Mouse (Mus musculus) splenic B cell, adult 2 months (primary cell): Measurements from ENCODE around the gene Gm20481.
"Not testable (repeated sequence)": the region's sequence is repeated elsewhere in the genome, so short reads cannot be mapped to it uniquely, and the experiment has no call there.

Experiments
- DNase-seq: peaks from one replicate; pipeline ENCODE4 v3.0.0-alpha.2; 2011; ENCODE audit warnings: low read depth, low spot score
- H3K27me3 ChIP-seq: 2 replicates; pipeline ENCODE4 v1.6.1; 2012; ENCODE audit warnings: mild to moderate bottlenecking, low read length, moderate library complexity, mixed read lengths; ENCODE audit not compliant: control insufficient read depth, poor library complexity, insufficient read depth, severe bottlenecking
- H3K36me3 ChIP-seq: 2 replicates; pipeline ENCODE4 v1.6.1; 2012; ENCODE audit warnings: mild to moderate bottlenecking, low read length, moderate library complexity, mixed read lengths; ENCODE audit not compliant: control insufficient read depth, poor library complexity, insufficient read depth, severe bottlenecking

Gm20481 gene

GRCm38 (mm10) chr17:34969822-34970221 lies at the start of gene Gm20481:
Gene Gm20481, plus strand, starts transcription at chr17:34969912.
- not testable (repeated sequence) for H3K27me3 ChIP-seq

GRCm38 (mm10) chr17:34922939-34923338 lies 46.8 kb upstream of the Gm20481 start:
- DNase-seq, result no peak
- Histone ChIP-seq H3K36me3 (no peaks in the 10 kb centered on the region), H3K27me3 (no peaks in the 10 kb centered on the region)

More at GRCm38 (mm10) chr17:34969822-34970221, at the start of gene Gm20481:
- peak; percentile 51 for DNase-seq
- H3K36me3 ChIP-seq, result not testable (repeated sequence)

- H3K27me3 ChIP-seq, result no peaks in the 10 kb centered on the region
- no peaks in the 10 kb centered on the region for H3K36me3 ChIP-seq
- DNase-seq, result no peak
These were observed 45.5 kb upstream of the Gm20481 start for GRCm38 (mm10) chr17:34924258-34924657.

- no peaks in the 10 kb centered on the region for H3K36me3 ChIP-seq
- H3K27me3 ChIP-seq, result no peaks in the 10 kb centered on the region
- no peak for DNase-seq
These were observed 42.2 kb upstream of the Gm20481 start for GRCm38 (mm10) chr17:34927306-34928019.

- 0 out of 2 replicates have a peak, but pooled peaks cover 2% of the 10 kb centered on the region for H3K36me3 ChIP-seq
- DNase-seq, result no peak
- H3K27me3 ChIP-seq, result no peaks in the 10 kb centered on the region
These were observed 40.9 kb upstream of the Gm20481 start for GRCm38 (mm10) chr17:34928841-34929240.

GRCm38 (mm10) chr17:34931061-34931734 lies 38.5 kb upstream of the Gm20481 start, which contains the start of gene Neu1:
Gene Neu1, plus strand, starts transcription at chr17:34931253.
- no peaks in the 10 kb centered on the region for H3K27me3 ChIP-seq
- DNase-seq, result peak; percentile 98
- peaks cover 13% of the 10 kb centered on the region for H3K36me3 ChIP-seq

GRCm38 (mm10) chr17:34931735-34932098 lies 38.0 kb upstream of the Gm20481 start:
- Histone ChIP-seq H3K36me3 (peaks cover 13% of the 10 kb centered on the region), H3K27me3 (no peaks in the 10 kb centered on the region)
- DNase-seq, result peak; percentile 57

- Histone ChIP-seq H3K36me3 (peaks cover 13% of the 10 kb centered on the region), H3K27me3 (no peaks in the 10 kb centered on the region)
- peak; percentile 86 for DNase-seq
These were observed 37.4 kb upstream of the Gm20481 start for GRCm38 (mm10) chr17:34932287-34932686.

- no peaks in the 10 kb centered on the region for H3K27me3 ChIP-seq
- peaks cover 13% of the 10 kb centered on the region for H3K36me3 ChIP-seq
- no peak for DNase-seq
These were observed 35.7 kb upstream of the Gm20481 start for GRCm38 (mm10) chr17:34934031-34934430.

GRCm38 (mm10) chr17:34934830-34935229 lies 34.9 kb upstream of the Gm20481 start:
- peaks cover 13% of the 10 kb centered on the region for H3K36me3 ChIP-seq
- DNase-seq, result no peak
- no peaks in the 10 kb centered on the region for H3K27me3 ChIP-seq

- H3K36me3 ChIP-seq, result peaks cover 13% of the 10 kb centered on the region
- no peak for DNase-seq
- no peaks in the 10 kb centered on the region for H3K27me3 ChIP-seq
These were observed 31.7 kb upstream of the Gm20481 start for GRCm38 (mm10) chr17:34937960-34938505.

- Histone ChIP-seq H3K27me3 (no peaks in the 10 kb centered on the region), H3K36me3 (no peaks in the 10 kb centered on the region)
- no peak for DNase-seq
These were observed 28.2 kb upstream of the Gm20481 start for GRCm38 (mm10) chr17:34941344-34942041.

- no peak for DNase-seq
- no peaks in the 10 kb centered on the region for H3K36me3 ChIP-seq
- no peaks in the 10 kb centered on the region for H3K27me3 ChIP-seq
These were observed 26.4 kb upstream of the Gm20481 start for GRCm38 (mm10) chr17:34943128-34943815.

- no peak for DNase-seq
- Histone ChIP-seq H3K36me3 (no peaks in the 10 kb centered on the region), H3K27me3 (no peaks in the 10 kb centered on the region)
These were observed 25.4 kb upstream of the Gm20481 start for GRCm38 (mm10) chr17:34944362-34944761.
